Mouse (Mus musculus) MN1 (cell line): Measurements from ENCODE around the gene Gm5089.

Experiments used
- DNase-seq: peaks from one replicate; pipeline ENCODE4 v3.0.0-alpha.2; 2016; ENCODE audit warnings: low spot score

Gene Gm5089

GRCm38 (mm10) chr14:122386281-122387130 is 64.4 kb downstream of the Gm5089 start:
- no peak for DNase-seq

GRCm38 (mm10) chr14:122385758-122386157 is 65.2 kb downstream of the Gm5089 start:
- no peak for DNase-seq

- DNase-seq: no peak
Observed at GRCm38 (mm10) chr14:122385238-122385534, 65.7 kb downstream of the Gm5089 start.
